Mouse (Mus musculus): ENCODE data around the gene Dapk2. TPM values are rescaled to one million over a fixed set of nuclear protein-coding genes. Genes with fewer than 3 reads are reported as not detected.

The Dapk2 gene
- polyA plus RNA-seq, 1 experiment = not detected

DNA sequence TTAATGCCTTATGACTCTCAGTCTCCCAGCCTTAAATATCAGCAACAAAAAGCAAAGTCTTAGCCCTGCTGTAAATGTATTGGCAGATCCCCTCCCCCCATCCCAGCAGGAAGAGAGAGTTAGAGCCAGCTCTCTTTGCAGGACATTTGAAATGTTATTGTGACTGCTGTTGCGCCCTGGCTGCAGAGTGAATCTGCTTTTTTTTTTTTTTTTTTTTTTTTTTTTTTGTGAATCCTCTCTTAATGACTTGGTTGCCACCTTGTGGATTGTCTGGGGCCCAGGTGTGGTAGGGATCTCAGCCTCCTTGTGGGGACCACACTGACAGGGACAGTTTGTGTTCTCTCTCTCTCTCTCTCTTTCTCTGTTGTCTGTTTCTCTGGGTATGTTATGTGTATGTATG lies 31.0 kb downstream of the Dapk2 start:
- H3K4me1 ChIP-seq (ENCODE audit: control insufficient read depth, insufficient read depth, low read length) = no peaks in the 10 kb centered on the region
- 67% methylated on average over 1 of the region's 1 CpGs for WGBS
- no peak overlapping the region for H3K4me3 ChIP-seq (ENCODE audit: insufficient read depth, low read depth, low read length)
- TF ChIP-seq CTCF (IDR thresholded peaks at IDR 0.05; ENCODE audit: insufficient read depth, low read depth, low read length) = no peak
- no peak for TF ChIP-seq POLR2A (IDR thresholded peaks at IDR 0.05; ENCODE audit: insufficient read depth, low read depth, low read length)
- H3K27ac ChIP-seq (ENCODE audit: insufficient read depth, low read depth, low read length) = no peak overlapping the region

DNA sequence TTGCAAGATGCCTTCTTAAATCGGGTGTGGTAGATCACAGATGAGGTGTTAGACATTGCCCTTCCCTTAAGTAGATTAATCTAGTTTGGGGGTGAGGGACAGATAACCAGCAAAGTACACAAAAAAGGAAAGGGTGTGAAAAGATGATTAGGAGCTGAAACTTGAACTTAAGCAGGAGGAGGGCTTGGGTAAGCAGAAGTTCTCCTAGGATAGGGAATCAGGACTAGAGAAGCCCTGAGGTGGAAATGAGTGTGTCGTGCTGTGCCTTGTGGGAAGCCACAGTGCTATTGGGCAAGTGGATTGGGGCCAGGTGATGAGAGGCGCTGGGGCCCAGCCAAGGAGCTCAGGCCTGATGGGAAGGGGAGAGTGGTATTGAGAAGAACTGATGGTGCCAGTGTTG lies 36.0 kb downstream of the Dapk2 start:
- 81% methylated on average over 3 of the region's 3 CpGs for WGBS

DNA sequence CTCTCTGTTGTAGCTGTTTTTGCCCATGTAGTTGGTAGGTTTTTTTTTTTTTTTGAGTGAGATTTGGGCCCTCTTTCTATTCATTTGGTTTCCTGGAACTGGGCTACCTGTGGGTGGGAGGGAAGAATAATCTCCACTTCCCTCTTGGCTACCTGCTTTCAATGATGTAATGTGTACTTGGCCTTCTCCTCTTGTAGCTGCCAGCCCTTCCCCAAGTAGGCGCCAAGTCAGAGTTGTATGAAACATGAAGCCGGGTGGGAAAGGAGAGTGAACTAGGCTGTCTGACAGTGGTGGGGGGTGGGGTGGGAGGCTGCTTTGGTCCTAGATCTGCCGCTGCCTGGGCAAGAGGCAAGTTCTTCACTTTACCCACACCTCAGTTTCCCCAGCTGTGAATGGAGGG lies 38.5 kb downstream of the Dapk2 start:
- Histone ChIP-seq H3K4me1 (ENCODE audit: control insufficient read depth, insufficient read depth, low read length) (no peaks in the 10 kb centered on the region), H3K27ac (ENCODE audit: insufficient read depth, low read depth, low read length) (no peak overlapping the region), H3K4me3 (ENCODE audit: insufficient read depth, low read depth, low read length) (no peak overlapping the region)
- WGBS = 85% methylated on average over 3 of the region's 3 CpGs
- TF ChIP-seq CTCF (IDR thresholded peaks at IDR 0.05; ENCODE audit: insufficient read depth, low read depth, low read length) (no peak), POLR2A (IDR thresholded peaks at IDR 0.05; ENCODE audit: insufficient read depth, low read depth, low read length) (no peak)

More for the DNA sequence above, 36.0 kb downstream of the Dapk2 start:
- TF ChIP-seq POLR2A (IDR thresholded peaks at IDR 0.05; ENCODE audit: insufficient read depth, low read depth, low read length) (no peak), CTCF (IDR thresholded peaks at IDR 0.05; ENCODE audit: insufficient read depth, low read depth, low read length) (no peak)
- H3K4me1 ChIP-seq (ENCODE audit: control insufficient read depth, insufficient read depth, low read length) = no peaks in the 10 kb centered on the region
- H3K27ac ChIP-seq (ENCODE audit: insufficient read depth, low read depth, low read length) = no peak overlapping the region
- no peak overlapping the region for H3K4me3 ChIP-seq (ENCODE audit: insufficient read depth, low read depth, low read length)

DNA sequence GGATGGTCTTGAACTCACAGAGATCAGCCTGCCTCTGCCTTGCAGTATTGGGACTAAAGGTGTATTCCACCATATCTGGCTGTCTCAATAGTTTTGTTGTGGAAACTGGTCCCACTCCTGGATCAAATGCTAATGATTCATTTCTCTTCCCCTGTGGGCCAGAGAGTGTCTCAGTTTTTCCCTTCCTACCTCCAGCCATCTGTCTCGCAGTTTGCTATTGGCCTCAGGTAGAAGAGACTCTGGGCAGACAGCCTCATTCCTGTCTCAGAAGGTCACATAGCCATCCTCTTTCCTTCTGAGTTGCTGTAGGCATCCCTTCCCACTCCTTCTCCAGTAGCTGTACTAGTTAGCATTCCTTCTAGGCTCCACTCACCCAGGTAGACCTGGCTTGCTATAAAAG lies 40.5 kb downstream of the Dapk2 start:
- 92% methylated on average over 1 of the region's 1 CpGs for WGBS
- Histone ChIP-seq H3K4me3 (ENCODE audit: insufficient read depth, low read depth, low read length) (no peak overlapping the region), H3K27ac (ENCODE audit: insufficient read depth, low read depth, low read length) (no peak overlapping the region), H3K4me1 (ENCODE audit: control insufficient read depth, insufficient read depth, low read length) (no peaks in the 10 kb centered on the region)
- TF ChIP-seq CTCF (IDR thresholded peaks at IDR 0.05; ENCODE audit: insufficient read depth, low read depth, low read length) (no peak), POLR2A (IDR thresholded peaks at IDR 0.05; ENCODE audit: insufficient read depth, low read depth, low read length) (no peak)

DNA sequence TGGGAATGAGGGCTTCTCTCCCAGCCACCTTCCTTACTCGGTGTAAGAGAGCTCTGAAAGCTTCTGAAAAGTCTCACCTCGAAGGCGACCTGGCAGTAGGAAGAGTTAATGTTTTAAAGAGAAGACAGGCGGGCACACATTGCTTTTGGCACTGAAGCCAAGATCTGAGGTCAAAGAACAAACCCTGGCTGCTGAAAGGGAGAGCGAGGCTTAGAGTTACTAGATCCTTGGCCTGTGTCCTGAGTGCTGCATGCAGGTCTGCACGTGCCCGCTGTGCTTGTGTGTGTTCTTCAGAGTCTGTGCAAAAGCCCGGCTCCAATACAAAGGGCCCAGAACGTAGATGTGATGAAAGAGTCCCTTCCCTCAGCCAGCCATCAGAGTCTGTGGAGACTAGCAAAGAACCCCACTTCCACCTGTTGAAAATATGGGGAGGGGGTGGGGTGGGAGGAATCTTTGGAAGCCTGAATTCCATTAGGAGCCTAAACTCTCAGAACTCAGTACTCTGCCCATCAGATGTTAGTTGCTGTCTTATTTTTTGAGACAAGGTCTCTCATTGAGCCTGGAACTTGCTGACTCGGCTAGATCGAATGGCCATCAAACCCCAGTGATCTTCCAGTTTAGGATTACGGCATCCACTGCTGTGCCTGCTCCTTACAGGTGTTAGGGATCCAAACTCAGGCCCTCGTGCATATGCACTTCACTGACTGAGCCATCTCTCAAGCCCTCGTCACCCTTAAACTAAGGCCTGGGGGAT lies 41.8 kb downstream of the Dapk2 start:
- 74% methylated on average over 14 of the region's 14 CpGs for WGBS
- Histone ChIP-seq H3K4me1 (ENCODE audit: control insufficient read depth, insufficient read depth, low read length) (no peaks in the 10 kb centered on the region), H3K4me3 (ENCODE audit: insufficient read depth, low read depth, low read length) (no peak overlapping the region), H3K27ac (ENCODE audit: insufficient read depth, low read depth, low read length) (no peak overlapping the region)
- TF ChIP-seq POLR2A (IDR thresholded peaks at IDR 0.05; ENCODE audit: insufficient read depth, low read depth, low read length) = no peak
- TF ChIP-seq CTCF (IDR thresholded peaks at IDR 0.05; ENCODE audit: insufficient read depth, low read depth, low read length) = no peak

DNA sequence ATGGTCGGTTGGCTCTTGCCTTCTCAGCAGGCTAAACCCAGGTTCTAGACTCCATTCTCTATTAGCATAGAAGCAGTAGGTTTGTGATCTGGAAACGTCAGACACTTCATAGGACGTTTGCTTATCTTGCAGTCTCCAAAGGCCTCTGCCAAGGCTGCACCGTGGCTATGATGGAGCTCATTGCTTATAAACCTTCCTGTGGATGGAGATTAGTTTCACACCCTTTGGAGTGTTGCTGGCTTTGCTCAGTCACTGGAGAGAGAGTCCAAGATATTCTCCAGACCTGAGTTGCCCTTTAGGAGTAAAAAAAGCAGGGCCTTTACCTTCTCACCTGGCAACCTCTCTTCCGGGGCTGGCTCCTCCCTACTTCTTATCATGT lies 42.4 kb downstream of the Dapk2 start:
- Histone ChIP-seq H3K27ac (ENCODE audit: insufficient read depth, low read depth, low read length) (no peak overlapping the region), H3K4me3 (ENCODE audit: insufficient read depth, low read depth, low read length) (no peak overlapping the region), H3K4me1 (ENCODE audit: control insufficient read depth, insufficient read depth, low read length) (no peaks in the 10 kb centered on the region)
- TF ChIP-seq POLR2A (IDR thresholded peaks at IDR 0.05; ENCODE audit: insufficient read depth, low read depth, low read length) (no peak), CTCF (IDR thresholded peaks at IDR 0.05; ENCODE audit: insufficient read depth, low read depth, low read length) (no peak)
- 92% methylated on average over 5 of the region's 5 CpGs for whole genome bisulfite sequencing

DNA sequence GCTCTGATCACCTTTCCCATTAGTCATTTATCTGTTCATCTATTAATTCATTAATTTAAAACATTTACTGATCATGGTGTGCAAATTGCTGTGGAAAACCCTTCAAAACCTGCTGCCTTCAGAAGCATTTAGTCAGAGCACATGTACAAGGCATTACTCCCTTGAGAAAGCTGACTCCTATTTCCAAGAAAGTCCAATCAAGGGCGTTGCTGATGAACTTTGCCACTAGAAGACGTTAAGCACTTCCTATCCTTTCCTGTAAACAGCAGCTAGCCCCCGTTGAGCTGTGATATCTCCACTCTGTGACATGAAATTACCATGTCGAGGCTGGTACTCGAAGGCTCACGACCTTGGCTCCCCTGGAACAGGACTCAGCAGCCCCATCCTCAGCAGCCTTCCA lies 43.6 kb downstream of the Dapk2 start:
- Histone ChIP-seq H3K4me1 (ENCODE audit: control insufficient read depth, insufficient read depth, low read length) (no peaks in the 10 kb centered on the region), H3K4me3 (ENCODE audit: insufficient read depth, low read depth, low read length) (no peak overlapping the region)
- WGBS = 81% methylated on average over 6 of the region's 6 CpGs

DNA sequence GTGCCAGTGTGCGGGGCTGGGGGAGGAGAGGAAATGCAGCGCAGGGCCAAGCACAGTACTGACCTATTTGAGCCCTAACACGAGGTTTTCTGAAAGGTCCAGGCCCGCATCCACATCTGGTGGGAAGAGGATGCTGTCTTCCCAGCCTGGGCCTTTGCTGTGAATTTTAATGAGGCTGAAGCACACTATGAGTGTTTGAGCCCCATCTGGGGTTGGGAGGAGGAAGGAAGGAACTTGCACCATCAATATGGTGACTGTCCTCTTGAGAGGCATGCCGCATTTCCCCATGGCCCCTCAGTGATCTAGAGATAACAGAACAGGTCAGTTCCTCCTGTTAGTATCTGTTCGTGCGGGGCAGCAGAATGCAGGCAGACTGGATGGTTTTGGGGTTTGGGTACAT lies 44.4 kb downstream of the Dapk2 start:
- Histone ChIP-seq H3K4me1 (ENCODE audit: control insufficient read depth, insufficient read depth, low read length) (no peaks in the 10 kb centered on the region), H3K27ac (ENCODE audit: insufficient read depth, low read depth, low read length) (no peak overlapping the region), H3K4me3 (ENCODE audit: insufficient read depth, low read depth, low read length) (no peak overlapping the region)
- WGBS = 87% methylated on average over 7 of the region's 7 CpGs
- no peak for TF ChIP-seq CTCF (IDR thresholded peaks at IDR 0.05; ENCODE audit: insufficient read depth, low read depth, low read length)
- no peak for TF ChIP-seq POLR2A (IDR thresholded peaks at IDR 0.05; ENCODE audit: insufficient read depth, low read depth, low read length)

More for the DNA sequence above, 43.6 kb downstream of the Dapk2 start:
- no peak overlapping the region for H3K27ac ChIP-seq (ENCODE audit: insufficient read depth, low read depth, low read length)
- TF ChIP-seq POLR2A (IDR thresholded peaks at IDR 0.05; ENCODE audit: insufficient read depth, low read depth, low read length) (no peak), CTCF (IDR thresholded peaks at IDR 0.05; ENCODE audit: insufficient read depth, low read depth, low read length) (no peak)

DNA sequence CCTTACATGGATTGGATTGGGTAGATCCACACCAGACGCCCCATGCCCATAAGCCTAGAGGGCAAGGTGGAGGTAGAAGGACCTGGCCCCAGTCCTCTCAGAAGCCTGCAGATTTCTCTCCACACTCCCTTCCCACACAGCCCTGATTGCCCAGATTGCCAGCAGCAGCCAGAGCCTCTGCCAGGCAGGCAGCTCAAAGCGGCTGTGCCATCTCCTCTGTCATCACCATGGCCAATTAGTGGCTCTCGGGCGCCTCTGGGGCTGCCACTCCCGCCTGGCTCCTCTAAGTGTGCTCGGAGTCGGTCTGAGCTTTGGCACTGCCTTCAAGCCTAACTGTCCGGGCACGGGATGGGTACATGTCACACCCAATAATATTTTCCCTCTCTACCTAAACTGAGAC lies 47.7 kb downstream of the Dapk2 start:
- 70% methylated on average over 9 of the region's 9 CpGs for WGBS
- Histone ChIP-seq H3K27ac (ENCODE audit: insufficient read depth, low read depth, low read length) (no peak overlapping the region), H3K4me3 (ENCODE audit: insufficient read depth, low read depth, low read length) (no peak overlapping the region), H3K4me1 (ENCODE audit: control insufficient read depth, insufficient read depth, low read length) (no peaks in the 10 kb centered on the region)
- TF ChIP-seq POLR2A (IDR thresholded peaks at IDR 0.05; ENCODE audit: insufficient read depth, low read depth, low read length) (no peak), CTCF (IDR thresholded peaks at IDR 0.05; ENCODE audit: insufficient read depth, low read depth, low read length) (no peak)

Measured in olfactory bulb, adult 2 months (tissue).